Mouse (Mus musculus) left cerebral cortex, adult 11 months (tissue): ENCODE measurements around the gene Insc.

Source experiments
- DNase-seq: peaks from one replicate; pipeline ENCODE4 v3.0.0; 2022; ENCODE audit warnings: low spot score

Gene Insc

GRCm38 (mm10) chr7:114765273-114765672 is 21.8 kb downstream of the Insc start:
- DNase-seq: no peak

DNA sequence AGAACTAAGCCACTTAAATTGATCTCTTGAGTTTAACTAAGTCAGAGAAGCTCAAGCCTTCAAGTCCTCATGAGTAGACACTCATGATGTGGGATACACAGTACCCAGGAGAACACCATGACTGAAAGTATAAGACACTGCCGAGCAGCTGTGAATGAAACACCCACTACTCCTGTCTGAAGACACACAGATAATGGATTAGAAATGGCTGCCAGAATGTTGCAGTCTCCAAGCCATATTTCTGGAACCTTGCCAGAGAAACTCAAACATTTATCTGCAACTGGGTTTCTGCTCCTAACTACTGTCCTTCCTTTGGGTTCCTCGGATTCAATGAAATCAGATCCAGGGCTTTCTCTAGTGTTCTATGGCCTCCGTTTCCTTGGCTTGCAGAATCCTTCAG is 23.0 kb downstream of the Insc start:
- DNase-seq: no peak

DNA sequence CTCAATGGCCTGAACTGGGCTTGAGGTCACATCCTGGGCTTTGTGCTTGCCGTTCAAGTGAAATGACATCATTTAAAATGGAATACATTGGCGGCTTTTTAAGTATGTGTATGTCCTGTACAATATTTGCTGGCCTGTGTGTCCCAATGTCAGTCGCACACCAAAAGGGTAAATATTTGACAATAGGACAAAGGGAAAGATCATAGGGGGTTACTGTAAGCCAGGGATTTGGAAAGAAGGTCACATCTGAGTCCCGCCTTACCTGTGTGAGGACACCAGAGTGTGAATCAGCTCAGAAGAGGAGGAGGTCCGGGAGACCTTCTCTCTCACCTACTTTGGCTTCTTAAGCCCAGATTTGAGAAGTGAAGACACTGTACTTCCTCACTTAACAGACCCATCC is 25.0 kb downstream of the Insc start:
- no peak for DNase-seq

DNA sequence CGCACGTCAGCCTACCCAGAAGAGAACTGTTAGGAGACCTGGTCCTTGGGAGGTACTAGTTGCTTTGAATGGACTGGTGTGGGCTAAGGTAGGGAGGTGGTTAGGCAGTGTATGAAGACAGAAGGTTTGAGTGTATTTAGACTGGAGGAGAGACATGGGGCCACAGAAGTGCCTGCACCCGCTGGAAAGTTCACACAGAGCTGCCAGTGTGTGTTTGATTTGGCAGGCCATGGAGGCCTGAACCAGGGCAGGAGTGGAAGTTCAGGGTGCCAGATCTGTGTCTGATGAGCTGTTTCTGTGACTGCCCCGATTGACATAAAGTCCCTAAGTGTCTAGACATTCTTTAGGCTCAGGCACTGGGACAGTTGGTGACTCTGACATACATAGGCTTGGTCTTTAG is 25.5 kb downstream of the Insc start:
- no peak for DNase-seq

DNA sequence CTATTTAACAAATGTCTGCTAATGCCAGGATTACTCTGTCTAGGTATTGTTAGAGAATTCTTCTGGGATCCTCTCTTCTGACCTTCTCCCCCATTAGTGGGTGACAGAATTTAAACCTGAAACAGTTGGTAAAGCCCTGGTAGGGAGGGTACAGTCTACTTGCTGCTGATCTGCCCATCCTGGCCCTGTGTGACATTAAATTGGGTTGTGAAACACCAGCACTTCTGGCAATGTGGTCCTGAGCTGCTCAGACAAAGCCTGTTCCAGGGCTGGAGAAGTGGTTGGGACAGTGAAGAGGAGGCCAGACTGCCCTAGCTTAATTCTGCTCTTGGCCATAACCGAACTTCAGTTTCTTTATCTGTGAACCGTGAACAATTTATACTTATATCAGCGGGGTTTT is 27.1 kb downstream of the Insc start:
- DNase-seq: no peak

DNA sequence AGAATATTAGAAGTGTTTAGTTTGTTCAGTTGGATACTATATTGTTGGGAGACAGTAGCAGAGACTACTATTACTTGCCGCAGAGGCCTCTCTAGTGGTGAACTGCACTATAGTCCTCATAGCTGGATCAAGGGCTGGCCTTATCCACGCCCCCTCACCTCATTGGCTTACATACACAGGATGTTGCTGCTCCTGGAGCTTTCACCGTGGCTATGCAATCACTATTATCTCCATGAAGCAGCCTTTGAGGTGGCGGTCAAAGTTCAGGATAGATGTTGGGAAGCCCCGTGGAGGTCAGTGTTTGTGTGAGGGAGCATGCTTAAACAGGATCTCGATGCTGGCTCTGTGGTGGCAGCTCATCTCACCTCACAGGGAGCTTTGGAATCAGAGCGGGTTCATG is 28.3 kb downstream of the Insc start:
- DNase-seq: no peak

- no peak for DNase-seq
Observed at GRCm38 (mm10) chr7:114773781-114774180, 30.3 kb downstream of the Insc start.

DNA sequence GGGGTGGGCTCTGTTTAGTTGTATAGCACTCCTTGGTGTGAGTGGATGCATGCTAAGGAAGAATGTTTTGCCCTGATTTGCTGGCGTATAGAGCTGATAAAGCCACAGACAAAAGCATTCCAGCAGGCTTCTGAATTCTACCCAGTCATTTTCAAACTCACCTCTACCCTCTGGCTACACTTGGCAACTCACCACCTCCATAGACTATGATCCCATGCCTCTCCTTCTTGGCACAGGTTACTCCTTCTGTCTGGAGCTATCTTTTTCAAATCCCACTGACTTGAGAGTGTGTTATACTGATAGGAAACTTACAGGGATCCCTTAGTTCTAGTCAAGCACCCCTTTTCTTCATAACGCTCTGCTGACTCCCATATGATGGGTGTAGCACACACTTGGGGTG is 32.4 kb downstream of the Insc start:
- no peak for DNase-seq

DNA sequence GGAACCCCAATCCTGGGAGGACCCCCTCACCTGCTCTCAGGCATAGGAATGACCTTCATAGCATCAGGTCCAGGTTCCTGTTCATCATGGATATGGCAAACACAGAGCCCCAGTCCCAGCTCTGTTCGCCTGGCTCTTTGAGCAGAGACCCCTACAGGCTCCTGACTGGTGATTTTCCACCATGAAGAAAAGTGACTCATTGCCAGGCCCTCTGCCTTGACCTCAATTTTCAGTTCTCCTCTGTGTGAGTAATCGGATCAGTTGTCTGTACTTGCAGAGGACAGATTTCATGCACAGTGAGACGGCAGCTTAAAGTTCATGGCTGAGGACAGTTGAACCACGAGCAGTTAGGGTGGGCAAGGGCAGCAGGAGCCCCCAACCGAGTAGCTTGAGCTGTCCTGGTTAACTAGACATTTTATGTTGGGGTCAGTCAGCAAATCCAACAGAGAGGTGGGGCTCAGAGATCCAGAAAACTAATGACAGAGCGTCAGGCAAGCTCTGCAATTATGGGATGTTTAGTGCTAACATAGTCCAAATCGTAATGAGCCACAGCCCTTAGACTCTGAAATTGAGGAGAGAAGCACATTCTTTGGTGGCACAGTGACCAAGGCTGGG is 34.8 kb downstream of the Insc start:
- DNase-seq: no peak

- DNase-seq: no peak
Observed at GRCm38 (mm10) chr7:114779056-114779660, 35.7 kb downstream of the Insc start.

DNA sequence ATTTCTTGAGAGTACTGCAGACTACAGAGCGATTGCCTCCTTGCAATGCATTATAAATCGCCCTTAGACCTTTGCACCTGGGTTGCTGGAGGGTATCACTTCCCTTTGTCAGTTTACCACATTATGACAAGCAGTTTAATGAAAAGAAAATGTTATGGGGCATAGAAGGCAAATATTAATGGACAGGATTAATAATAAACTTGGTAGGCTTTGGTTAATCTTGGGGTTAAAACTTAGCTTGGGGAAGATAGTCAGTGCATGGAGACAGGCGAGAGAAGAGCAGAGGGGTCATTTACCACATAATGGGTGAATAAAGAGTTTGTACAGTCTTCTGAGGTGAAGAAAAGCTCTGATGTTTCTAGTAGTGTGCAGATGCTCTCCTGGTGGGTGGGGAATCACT is 39.8 kb downstream of the Insc start:
- no peak for DNase-seq

GRCm38 (mm10) chr7:114791087-114791486 is 47.6 kb downstream of the Insc start:
- DNase-seq: no peak

GRCm38 (mm10) chr7:114792026-114792425 is 48.5 kb downstream of the Insc start:
- DNase-seq: no peak

DNA sequence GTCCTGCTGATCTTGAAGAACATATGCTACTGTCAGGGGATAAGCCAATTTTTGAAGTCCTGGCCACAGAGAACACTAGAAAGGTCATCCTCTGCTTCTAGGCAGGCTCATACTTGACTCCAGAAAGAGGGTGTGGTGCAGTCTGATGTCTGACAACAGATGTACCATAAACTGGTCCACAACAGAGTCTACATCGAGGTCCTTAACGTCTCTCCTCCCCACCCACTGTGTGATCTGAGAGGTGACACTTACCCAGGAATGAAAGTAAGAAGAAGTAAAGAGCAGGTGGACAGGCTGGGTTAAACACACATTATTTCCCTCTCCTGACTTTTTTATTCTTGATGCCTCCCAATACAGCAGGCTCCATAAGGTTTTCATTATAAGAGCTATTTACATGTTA is 50.9 kb downstream of the Insc start:
- no peak for DNase-seq

GRCm38 (mm10) chr7:114802576-114802975 is 59.1 kb downstream of the Insc start:
- no peak for DNase-seq

DNA sequence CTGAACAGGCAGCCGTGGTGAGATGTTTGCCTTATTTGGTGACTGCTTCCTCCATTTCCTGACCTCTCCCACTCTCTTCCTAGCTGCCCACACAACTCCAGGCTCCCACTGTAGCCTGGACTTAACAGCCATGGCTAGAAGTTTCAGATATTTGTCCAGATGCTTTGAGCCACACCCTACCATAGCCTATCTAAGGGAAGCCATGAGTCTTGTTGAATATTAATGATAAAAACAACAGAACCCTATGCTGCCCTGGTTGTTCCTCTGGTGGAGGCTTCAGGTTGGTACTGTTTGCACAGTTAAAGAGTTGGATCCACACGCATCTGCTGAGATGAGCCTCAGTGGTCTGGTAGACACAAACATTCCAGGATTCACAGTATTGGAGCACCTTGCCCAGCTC is 61.8 kb downstream of the Insc start:
- DNase-seq: no peak

DNA sequence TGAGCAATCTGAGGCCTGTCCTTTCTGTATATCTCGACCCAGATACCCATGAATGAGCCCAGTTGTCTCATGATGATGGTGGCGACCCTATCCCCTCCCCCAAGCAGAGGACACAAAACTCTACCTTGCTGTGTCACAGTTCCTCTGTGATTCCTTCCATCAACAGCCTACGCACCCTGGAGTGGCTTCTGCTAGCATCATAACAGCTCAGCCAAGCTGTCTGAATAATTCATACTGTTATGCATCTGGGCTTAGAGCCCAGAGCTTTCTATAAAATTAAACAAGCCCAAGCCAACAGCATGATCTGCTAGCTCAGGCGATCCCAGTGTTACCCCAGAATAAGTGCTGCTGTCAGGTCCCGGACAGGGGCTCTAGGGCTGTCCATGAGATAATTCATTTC is 63.8 kb downstream of the Insc start:
- peak; percentile 23 for DNase-seq

DNA sequence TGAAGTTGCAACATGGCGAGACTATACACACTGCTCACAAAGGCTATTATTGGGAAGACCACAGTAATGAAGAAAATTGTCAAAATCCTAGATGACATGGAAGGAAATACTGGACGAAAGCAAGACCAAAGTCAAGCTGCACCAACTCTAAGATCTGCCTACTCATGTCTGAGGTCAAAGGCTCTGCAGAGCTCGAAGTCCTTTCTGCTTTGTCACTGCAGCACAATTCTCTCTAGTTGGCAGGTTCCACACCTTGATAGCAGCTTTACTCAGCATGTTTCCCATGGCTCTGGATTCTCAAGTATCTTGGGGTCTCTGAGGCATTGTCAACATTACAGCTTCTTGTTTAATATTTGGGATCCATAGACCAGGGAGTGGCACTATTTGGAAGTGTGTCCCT is 64.8 kb downstream of the Insc start:
- no peak for DNase-seq

DNA sequence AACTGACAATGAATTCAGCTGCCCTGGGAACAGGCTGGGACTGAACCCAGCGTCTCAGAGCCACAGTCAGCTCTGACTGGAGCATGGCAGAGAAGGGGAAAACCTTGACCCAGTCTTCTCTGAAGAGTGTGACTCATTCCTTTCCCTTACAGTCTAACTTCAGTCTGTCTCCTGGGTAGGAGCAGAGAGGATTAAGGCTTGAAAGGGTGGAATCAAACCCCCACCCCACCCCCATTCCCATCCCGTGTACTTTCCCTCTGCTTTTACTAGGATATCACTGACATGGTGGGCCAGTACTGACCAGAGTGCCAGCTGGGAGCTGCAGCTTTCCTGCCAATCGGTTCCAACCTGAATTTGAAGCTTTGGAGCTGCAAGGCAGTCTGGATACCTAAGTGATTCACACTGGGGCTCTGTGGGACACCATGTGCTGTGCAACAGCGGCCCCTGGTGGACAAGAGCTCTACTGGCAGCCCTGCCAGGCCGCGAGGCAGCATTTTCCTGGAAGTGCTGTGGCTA is 73.9 kb downstream of the Insc start:
- DNase-seq: peak; percentile 61

- no peak for DNase-seq
Observed at GRCm38 (mm10) chr7:114817879-114818278, 74.4 kb downstream of the Insc start.

DNA sequence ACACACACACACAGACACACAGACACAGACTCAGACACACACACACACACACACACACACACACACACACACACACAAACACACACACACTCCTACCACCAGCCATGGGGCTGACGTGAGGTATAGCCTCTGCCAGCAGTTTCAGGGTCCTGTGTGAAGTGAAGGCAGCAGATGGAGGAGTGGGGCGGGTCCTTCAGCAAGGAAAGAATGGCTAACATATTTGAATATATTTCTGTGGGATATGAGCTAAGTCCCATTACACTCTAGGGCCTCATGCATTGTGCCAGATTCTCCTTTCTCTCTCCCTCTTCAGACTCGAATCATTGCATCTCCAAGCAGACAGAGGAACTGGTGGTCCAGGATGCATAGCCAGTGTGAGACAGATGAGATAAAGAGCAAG is 74.9 kb downstream of the Insc start:
- DNase-seq: no peak

- no peak for DNase-seq
Observed at GRCm38 (mm10) chr7:114818836-114819235, 75.3 kb downstream of the Insc start.

- no peak for DNase-seq
Observed at GRCm38 (mm10) chr7:114822736-114823135, 79.2 kb downstream of the Insc start.

- no peak for DNase-seq
Observed at GRCm38 (mm10) chr7:114827360-114827759, 83.9 kb downstream of the Insc start.
